Mouse (Mus musculus): ENCODE measurements around the gene A230050P20Rik.
"Not testable (repeated sequence)": the region's sequence is repeated elsewhere in the genome, so short reads cannot be mapped to it uniquely, and the experiment has no call there.

The A230050P20Rik gene

DNA sequence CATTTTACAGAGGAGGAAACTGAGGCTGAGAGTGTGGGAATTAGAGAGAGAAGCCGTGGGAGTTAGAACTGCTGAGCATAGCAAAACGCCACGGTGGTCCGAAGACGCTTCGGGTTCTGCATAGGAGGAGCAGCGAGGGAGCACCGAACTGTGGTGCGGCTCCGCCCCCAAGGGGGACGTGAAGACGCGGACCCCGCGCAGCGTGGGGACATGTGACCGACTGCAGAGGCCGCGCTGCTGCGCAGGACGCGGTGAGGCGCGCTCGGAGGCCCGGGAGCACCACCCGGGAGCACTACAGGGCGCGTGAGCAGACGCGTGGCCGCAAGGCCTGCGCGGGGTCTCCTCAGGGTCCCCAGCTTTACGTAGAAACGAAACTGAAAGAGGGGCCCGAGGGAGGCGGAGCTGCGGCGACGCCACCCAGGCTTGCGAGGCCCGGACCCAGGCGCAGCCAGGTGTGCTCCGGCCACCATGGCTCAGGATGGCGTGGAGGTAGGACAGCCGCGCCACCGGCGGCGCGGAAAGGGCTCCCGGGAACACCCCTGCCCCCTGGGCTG is at the start of gene A230050P20Rik:
Gene A230050P20Rik, plus strand, starts transcription at position 195 of the 554 bp plus-strand sequence.
- peak; percentile 73 for ATAC-seq (ENCODE audit: insufficient number of reproducible peaks, low FRiP score, low TSS enrichment)

DNA sequence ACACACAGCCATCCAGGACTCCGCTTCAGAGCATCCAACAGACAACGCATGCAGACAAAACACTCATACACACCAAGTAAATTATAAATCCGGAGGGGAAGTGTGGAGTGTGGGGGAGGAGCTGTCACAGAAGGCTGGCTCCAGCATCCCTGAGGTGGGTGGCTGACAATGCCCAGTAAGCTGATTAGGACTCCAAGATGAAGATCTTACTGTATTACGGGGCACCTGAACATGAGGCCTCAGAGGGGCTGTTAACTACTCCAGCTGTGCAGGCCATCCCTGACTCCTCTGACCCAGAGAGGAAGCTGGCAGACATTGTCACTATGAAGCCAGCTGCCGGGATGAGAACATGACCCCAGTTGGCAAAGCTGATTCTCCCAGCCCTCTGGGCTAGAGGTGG is 48.4 kb upstream of the A230050P20Rik start:
- no peak for ATAC-seq (ENCODE audit: insufficient number of reproducible peaks, low FRiP score, low TSS enrichment)

- ATAC-seq (ENCODE audit: insufficient number of reproducible peaks, low FRiP score, low TSS enrichment): no peak
Observed at GRCm38 (mm10) chr9:20822821-20823220, 45.6 kb upstream of the A230050P20Rik start.

- no peak for ATAC-seq (ENCODE audit: insufficient number of reproducible peaks, low FRiP score, low TSS enrichment)
Observed at GRCm38 (mm10) chr9:20825781-20826180, 42.7 kb upstream of the A230050P20Rik start.

DNA sequence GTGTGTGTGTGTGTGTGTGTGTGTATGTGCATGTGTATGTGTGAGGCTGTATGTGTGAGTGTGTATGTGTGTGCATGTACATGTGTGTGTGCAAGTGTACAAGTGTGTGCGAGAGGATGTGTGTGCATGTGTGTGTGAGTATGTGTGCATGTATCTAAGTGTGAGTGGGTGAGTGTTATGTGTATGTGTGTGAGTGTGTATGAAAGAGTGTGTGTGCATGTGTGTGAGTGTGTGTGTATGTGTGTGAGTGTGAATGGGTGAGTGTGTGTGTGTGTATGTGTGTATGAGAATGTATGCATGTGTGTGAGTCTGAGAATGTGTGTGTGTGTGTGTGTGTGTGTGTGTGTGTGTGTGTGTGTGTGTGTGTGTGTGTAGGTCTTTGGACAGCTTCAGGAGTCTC is 40.3 kb upstream of the A230050P20Rik start:
- ATAC-seq (ENCODE audit: insufficient number of reproducible peaks, low FRiP score, low TSS enrichment): no peak

GRCm38 (mm10) chr9:20830901-20831643 is 37.4 kb upstream of the A230050P20Rik start:
- peak; percentile 82 for ATAC-seq (ENCODE audit: insufficient number of reproducible peaks, low FRiP score, low TSS enrichment)

DNA sequence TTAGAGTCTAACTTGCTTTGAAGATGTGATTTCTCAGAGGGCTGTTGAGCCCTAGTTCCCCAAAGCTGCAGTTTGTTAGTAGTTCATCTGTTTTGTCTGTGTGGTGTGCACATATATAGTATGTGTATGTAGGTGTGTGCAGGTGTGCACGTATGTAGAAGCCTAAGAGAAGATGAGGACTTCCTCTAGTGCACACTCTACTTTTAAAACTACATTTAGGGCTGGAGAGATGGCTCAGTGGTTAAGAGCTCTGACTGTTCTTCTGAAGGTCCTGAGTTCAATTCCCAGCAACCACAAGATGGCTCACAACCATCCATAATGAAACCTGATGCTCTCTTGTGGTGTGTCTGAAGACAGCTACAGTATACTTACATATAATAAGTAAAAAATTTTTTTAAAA is 33.6 kb upstream of the A230050P20Rik start:
- no peak for ATAC-seq (ENCODE audit: insufficient number of reproducible peaks, low FRiP score, low TSS enrichment)

DNA sequence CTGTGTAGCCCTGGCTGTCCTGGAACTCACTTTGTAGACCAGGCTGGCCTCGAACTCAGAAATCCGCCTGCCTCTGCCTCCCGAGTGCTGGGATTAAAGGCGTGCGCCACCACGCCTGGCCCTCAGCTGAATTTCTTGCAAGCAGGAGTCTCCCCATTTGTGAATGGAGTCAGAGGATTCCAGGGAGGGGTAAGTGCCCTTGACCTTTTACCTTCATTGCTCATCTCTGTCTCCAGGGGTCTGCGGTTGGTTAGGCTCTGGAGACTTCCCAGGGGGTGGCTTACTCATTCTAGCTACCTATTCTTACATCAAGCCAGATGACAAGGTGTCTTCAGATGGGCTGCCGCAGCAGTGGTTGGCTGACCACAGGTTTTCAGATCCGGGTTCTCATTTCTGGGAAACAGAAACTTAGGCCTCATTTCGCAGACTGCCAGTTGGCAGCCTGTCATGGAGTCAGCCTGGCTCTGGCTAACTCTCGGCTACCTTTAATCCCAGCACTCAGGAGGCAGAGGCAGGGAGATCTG is 32.9 kb upstream of the A230050P20Rik start:
- ATAC-seq (ENCODE audit: insufficient number of reproducible peaks, low FRiP score, low TSS enrichment): not testable (repeated sequence)

- no peak for ATAC-seq (ENCODE audit: insufficient number of reproducible peaks, low FRiP score, low TSS enrichment)
Observed at GRCm38 (mm10) chr9:20837184-20837947, 31.1 kb upstream of the A230050P20Rik start.

GRCm38 (mm10) chr9:20838931-20839330 is 29.5 kb upstream of the A230050P20Rik start:
- no peak for ATAC-seq (ENCODE audit: insufficient number of reproducible peaks, low FRiP score, low TSS enrichment)

- no peak for ATAC-seq (ENCODE audit: insufficient number of reproducible peaks, low FRiP score, low TSS enrichment)
Observed at GRCm38 (mm10) chr9:20842211-20842610, 26.2 kb upstream of the A230050P20Rik start.

- ATAC-seq (ENCODE audit: insufficient number of reproducible peaks, low FRiP score, low TSS enrichment): 0 out of 2 replicates have a peak, but pooled peaks have one; percentile 40
Observed at GRCm38 (mm10) chr9:20842670-20843069, 25.8 kb upstream of the A230050P20Rik start.

- ATAC-seq (ENCODE audit: insufficient number of reproducible peaks, low FRiP score, low TSS enrichment): no peak
Observed at GRCm38 (mm10) chr9:20850179-20850578, 18.3 kb upstream of the A230050P20Rik start.

DNA sequence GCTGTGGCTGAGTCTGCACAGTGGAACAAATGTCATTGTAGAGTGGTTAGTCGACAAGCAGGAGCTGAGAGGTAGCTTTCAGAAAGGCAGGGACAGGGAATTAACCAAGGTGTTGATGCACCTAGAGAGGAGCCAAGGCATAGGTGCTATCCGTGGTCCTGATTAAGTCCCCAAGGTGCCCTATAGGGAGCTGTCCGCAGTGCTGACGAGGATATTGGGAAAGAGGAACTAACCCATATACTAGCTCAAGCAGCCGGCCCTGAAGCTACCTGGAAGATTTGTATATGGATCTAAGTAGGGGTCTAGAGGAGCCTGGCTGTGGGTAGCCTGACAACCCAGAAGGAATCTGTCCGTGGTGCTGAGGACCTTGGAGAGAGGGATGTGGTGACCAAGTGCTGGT is 11.3 kb upstream of the A230050P20Rik start:
- ATAC-seq (ENCODE audit: insufficient number of reproducible peaks, low FRiP score, low TSS enrichment): no peak

GRCm38 (mm10) chr9:20859926-20860325 is 8.5 kb upstream of the A230050P20Rik start:
- no peak for ATAC-seq (ENCODE audit: insufficient number of reproducible peaks, low FRiP score, low TSS enrichment)

DNA sequence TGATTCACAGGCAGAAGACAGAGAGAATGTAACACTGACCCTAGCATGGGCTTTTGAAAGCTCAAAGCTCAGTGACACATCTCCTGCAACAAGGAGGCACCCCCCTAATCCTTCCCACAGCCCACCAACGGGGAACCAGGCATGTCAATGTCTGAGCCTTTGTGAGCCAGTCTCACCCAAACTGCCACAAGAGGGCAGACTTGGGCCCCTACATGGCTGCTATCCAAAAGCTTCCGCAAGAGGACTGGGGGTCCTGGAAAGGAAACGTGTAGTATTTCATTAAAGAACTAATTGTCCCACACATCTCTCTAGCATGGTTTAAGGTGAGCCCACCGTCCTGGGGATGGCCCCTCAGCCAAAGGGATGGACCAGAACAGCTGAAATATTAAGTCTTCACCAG is 6.6 kb upstream of the A230050P20Rik start:
- no peak for ATAC-seq (ENCODE audit: insufficient number of reproducible peaks, low FRiP score, low TSS enrichment)

- no peak for ATAC-seq (ENCODE audit: insufficient number of reproducible peaks, low FRiP score, low TSS enrichment)
Observed at GRCm38 (mm10) chr9:20862225-20862624, 6.2 kb upstream of the A230050P20Rik start.

- ATAC-seq (ENCODE audit: insufficient number of reproducible peaks, low FRiP score, low TSS enrichment): no peak
Observed at GRCm38 (mm10) chr9:20866879-20867278, 1.6 kb upstream of the A230050P20Rik start.

GRCm38 (mm10) chr9:20869246-20869645 is 804 bp downstream of the A230050P20Rik start:
- no peak for ATAC-seq (ENCODE audit: insufficient number of reproducible peaks, low FRiP score, low TSS enrichment)

DNA sequence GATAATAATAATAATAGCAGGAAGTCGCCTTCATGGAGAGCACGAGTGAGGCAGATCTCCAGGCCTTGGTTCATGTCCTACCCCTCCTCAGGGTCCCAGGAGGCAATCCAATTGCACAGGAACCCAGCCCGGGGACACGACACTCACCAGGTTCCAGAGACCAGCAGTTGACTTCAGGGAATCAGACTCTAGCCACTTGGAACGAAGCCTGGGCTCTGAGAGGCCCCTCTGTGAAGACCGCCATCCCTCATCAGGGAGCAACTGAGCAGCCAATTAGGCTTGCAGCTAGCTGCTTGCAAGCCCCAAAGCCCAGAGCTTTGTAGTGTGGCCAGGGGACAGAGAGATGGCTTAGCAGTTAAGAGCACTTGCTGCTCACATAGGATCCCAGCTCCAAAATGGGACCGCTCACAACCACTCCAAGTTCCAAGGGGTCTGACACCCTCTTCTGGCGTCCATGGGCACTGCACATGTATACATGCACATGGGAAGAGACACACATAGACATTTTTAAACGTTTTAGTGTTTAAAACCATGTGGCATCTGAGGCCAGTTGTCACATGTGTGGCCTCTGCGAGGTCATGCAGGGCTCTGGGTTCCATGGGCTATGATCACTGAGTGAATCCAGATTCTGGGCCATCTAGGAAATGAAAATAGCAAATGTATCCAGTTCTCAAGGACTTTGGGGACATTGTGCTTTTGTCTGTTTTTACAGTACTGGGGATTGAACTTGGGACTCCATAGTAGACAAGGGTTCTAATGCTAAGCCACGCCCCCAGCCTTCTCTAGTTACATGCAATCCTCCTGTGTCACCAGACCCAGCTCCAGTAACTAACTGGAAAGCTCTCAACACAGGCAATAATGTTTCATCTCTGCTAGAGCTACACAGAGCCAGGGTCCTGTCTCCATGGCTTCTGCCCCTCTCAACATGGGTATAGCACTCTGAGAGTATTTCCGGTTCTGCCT is 2.0 kb downstream of the A230050P20Rik start:
- ATAC-seq (ENCODE audit: insufficient number of reproducible peaks, low FRiP score, low TSS enrichment): no peak
